Mouse (Mus musculus) embryonic fibroblast, embryonic 13.5 days (primary cell): Measurements from ENCODE around the gene Rab1a. TPM values are rescaled to one million over a fixed set of nuclear protein-coding genes. Genes with fewer than 3 reads are reported as not detected.

Source experiments
- H3K27ac ChIP-seq: 2 replicates; pipeline ENCODE4 v1.5.1; 2012; ENCODE audit warnings: low read length, control low read depth, inconsistent platforms; ENCODE audit not compliant: insufficient read depth
- H3K4me1 ChIP-seq: 2 replicates; pipeline ENCODE4 v1.6.1; 2011; ENCODE audit warnings: low read length; ENCODE audit not compliant: control insufficient read depth, insufficient read depth
- H3K4me3 ChIP-seq: 2 replicates; pipeline ENCODE4 v1.5.1; 2011; ENCODE audit warnings: mild to moderate bottlenecking, control low read depth, low read length; ENCODE audit not compliant: insufficient read depth
- CTCF ChIP-seq: IDR thresholded peaks from 2 replicates; pipeline ENCODE4 v1.5.1; 2011; ENCODE audit warnings: mild to moderate bottlenecking, control low read depth, low read length, moderate library complexity, borderline replicate concordance; ENCODE audit not compliant: insufficient read depth
- POLR2A ChIP-seq: IDR thresholded peaks from 2 replicates; pipeline ENCODE4 v1.6.1; 2011; ENCODE audit warnings: low read depth, mild to moderate bottlenecking, control low read depth, low read length, moderate library complexity
- polyA plus RNA-seq: library from polyadenylated mRNA; stranded (reverse); fragments of >200 nt; gene quantifications from 2 replicates; pipeline ENCODE4 v1.2.4, GENCODE M21; 2011; ENCODE audit warnings: low read depth; ENCODE audit not compliant: missing spikeins, insufficient read length

Gene Rab1a
- polyA plus RNA-seq, 1 experiment = 406 TPM

GRCm38 (mm10) chr11:20193100-20193736 lies 8.0 kb upstream of the Rab1a start:
- TF ChIP-seq POLR2A (no peak), CTCF (no peak)
- Histone ChIP-seq H3K4me3 (no peak overlapping the region), H3K4me1 (no peaks in the 10 kb centered on the region), H3K27ac (no peak overlapping the region)

GRCm38 (mm10) chr11:20201661-20202101 lies 449 bp downstream of the Rab1a start:
- TF ChIP-seq POLR2A = no peak; the same call in 1 of the 2 replicates
- TF ChIP-seq CTCF = no peak
- Histone ChIP-seq H3K4me1 (peaks cover 2% of the 10 kb centered on the region), H3K4me3 (peak overlapping the region; percentile 100), H3K27ac (peak overlapping the region; percentile 73)

GRCm38 (mm10) chr11:20202299-20203011 lies 1.2 kb downstream of the Rab1a start:
- Histone ChIP-seq H3K4me3 (peak overlapping the region; percentile 100), H3K27ac (no peak overlapping the region), H3K4me1 (peaks cover 2% of the 10 kb centered on the region)
- TF ChIP-seq CTCF (no peak), POLR2A (no peak)

DNA sequence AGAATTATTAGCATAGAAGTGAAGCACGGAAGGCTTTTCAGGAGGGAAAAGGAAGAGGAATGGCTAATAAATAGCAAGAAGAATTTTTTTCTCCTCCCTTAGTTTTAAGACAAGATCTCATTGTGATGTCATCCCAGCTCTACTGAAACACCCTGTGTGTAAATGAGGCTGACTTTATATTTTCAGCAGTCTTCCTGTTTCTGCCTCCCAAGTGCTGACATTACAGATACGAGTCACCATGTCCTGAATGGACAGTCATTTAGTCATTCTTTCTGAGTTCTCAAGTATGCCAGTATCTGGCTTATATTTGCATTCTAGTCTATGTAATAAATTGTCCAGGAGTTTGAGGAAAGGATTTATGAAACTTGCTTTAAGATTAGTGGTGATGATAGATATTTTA lies 3.1 kb downstream of the Rab1a start:
- H3K4me3 ChIP-seq = peak overlapping the region; percentile 18; the same call in 1 of the 2 replicates
- H3K4me1 ChIP-seq = peaks cover 2% of the 10 kb centered on the region
- TF ChIP-seq CTCF = no peak
- no peak for TF ChIP-seq POLR2A
- H3K27ac ChIP-seq = no peak overlapping the region

DNA sequence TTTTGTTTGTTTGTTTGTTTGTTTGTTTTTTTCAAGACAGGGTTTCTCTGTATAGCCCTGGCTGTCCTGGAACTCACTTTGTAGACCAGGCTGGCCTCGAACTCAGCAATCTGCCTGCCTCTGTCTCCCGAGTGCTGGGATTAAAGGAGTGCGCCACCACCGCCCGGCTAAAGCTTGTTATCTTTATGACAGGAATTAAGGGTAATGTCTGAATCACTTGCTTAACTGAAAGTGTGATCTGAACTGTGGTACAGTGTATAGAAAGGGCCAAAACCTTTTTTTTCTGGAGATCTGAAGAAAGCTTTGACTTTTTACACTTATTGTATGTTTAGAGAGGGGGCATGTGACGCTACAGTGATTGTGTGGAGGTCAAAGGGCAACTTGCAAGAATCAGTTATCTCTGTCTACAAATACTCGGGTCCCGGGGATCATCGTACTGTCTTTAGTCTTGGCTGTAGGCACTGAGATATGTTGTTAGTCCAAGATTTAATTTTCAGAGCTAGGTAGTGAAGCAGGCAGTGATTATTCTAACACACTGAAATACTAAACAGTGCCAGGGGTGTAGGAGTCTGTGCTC lies 3.7 kb downstream of the Rab1a start:
- Histone ChIP-seq H3K4me1 (peaks cover 2% of the 10 kb centered on the region), H3K27ac (no peak overlapping the region), H3K4me3 (no peak overlapping the region)
- TF ChIP-seq POLR2A (no peak), CTCF (no peak)

DNA sequence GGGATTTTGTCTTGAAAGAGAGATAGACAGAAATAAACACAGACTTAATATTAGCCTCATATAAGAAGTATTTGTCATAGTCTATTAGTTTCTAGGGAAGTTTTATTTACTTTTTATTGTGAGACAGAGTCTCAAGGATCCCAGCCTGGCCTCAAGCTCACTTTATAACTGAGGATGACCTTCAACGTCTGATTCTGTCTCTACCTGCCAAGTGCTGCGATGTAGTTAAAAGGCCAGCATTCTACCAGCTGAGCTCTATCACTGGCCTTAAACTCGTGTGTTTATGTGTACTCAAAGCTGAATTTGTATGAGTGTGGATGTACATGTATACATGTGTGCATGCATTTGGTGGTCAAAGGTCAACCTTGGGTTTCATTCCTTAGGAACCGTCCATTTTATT lies 4.3 kb downstream of the Rab1a start:
- H3K4me1 ChIP-seq = peaks cover 4% of the 10 kb centered on the region
- TF ChIP-seq POLR2A = no peak
- TF ChIP-seq CTCF = no peak
- no peak overlapping the region for H3K4me3 ChIP-seq
- H3K27ac ChIP-seq = no peak overlapping the region

DNA sequence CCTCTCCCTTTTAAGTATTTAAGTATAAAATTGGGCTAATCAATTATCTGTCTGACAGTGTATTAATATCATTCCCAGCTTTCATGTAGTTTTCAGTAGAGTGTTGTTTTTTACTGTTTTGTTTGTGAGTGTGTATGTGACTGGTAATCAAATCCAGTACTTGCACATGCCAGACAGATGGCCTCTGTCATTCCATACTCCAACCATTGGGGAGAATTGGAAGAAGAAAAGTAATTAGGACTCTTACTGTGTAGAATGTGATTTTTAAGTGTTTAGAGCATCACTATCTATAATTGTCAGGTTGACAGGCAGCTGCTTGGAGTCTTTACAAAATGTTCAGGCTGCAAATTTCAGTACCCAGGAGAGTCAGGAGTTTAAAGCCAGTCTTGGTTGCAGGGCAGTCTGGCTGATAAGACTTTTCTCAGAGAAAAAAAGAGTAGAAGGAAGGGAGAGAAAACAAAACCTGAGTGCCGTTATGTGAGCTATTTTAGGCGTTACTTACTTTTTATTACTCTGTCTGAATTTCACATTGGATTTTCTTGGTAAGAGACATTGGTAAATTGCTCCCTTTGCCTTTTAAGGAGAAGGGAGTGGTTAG lies 5.5 kb downstream of the Rab1a start:
- no peak overlapping the region for H3K27ac ChIP-seq
- no peak overlapping the region for H3K4me3 ChIP-seq
- TF ChIP-seq CTCF (no peak), POLR2A (no peak)
- H3K4me1 ChIP-seq = peaks cover 4% of the 10 kb centered on the region

- peaks cover 4% of the 10 kb centered on the region for H3K4me1 ChIP-seq
- no peak overlapping the region for H3K4me3 ChIP-seq
- TF ChIP-seq CTCF (no peak), POLR2A (no peak)
- H3K27ac ChIP-seq = no peak overlapping the region
These were observed 6.4 kb downstream of the Rab1a start for GRCm38 (mm10) chr11:20207589-20207988.

DNA sequence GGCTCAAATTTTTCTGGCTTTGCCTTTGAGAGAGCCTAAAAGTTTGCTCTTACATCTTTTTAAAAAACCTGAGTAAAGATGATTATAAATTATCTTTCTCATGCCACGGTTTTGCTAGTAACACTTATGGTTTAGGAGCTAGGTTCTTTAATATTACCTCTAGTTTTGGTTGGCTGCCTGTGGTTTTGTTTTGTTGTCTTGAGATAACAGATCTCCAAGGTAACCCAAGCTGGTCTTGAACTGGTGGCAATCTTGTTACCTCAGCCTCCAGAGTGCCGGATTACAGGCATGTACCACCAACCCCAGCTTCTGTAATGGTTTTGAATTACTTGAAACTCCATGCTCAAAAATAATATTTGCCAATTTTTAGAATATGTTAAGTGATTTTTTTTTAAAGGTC lies 10.6 kb downstream of the Rab1a start:
- Histone ChIP-seq H3K4me3 (no peak overlapping the region), H3K4me1 (peaks cover 2% of the 10 kb centered on the region), H3K27ac (no peak overlapping the region)
- TF ChIP-seq POLR2A = no peak
- TF ChIP-seq CTCF = no peak
